Mouse (Mus musculus): Measurements from ENCODE around the gene Fis1. TPM values are rescaled to one million over a fixed set of nuclear protein-coding genes. Genes with fewer than 3 reads are reported as not detected.

The Fis1 gene
- total and polyA plus RNA-seq, 3 experiments, result 142 to 207 (median 152) TPM

DNA sequence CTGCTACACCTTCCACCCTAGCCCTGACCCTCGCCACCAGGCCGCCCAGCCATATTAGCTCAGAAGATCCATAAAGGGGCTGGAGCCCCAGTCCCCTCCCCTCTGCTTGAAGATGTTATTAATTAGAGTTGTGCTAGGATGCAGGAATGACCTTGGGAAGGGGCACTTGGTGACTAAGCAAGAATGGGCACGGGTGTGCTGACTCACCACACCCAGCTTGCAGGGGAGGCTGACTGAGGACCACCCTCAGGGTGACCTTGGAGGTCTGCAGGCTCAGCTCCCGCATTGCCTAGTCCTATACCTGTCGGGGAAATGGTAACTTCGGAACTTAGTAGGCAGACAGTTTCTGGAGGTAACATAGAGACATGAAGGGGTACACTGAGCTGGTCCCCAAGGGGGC is 19.1 kb upstream of the Fis1 start:
- Histone ChIP-seq H3K4me2 (ENCODE audit: insufficient read depth, low read depth, poor library complexity, severe bottlenecking) (no peak overlapping the region), H3K9me3 (replicated peaks; ENCODE audit: low read length) (no peaks in the 10 kb centered on the region), H3K27me3 (replicated peaks) (no peaks in the 10 kb centered on the region), H3K9ac (ENCODE audit: insufficient read depth, low read depth) (no peak overlapping the region), H3K36me3 (replicated peaks in 1 of 2; ENCODE audit: control insufficient read depth in 1 of 2, insufficient read depth in 1 of 2, low read length in 1 of 2) (peaks cover 0 to 2% of the 10 kb centered on the region in 2 experiments), H3K27ac (ENCODE audit: insufficient read depth, low read depth) (no peak overlapping the region), H3K4me3 (replicated peaks in 1 of 3; ENCODE audit: low read depth in 2 of 3, low read length in 2 of 3, poor library complexity in 1 of 3) (no peak overlapping the region), H3K4me1 (ENCODE audit: control insufficient read depth in 1 of 2, insufficient read depth in 2 of 2) (peaks cover 5 to 22% of the 10 kb centered on the region in 2 experiments), H3K79me2 (replicated peaks; ENCODE audit: control insufficient read depth, extremely low read depth, insufficient read depth, poor library complexity, severe bottlenecking) (no peaks in the 10 kb centered on the region)
- TF ChIP-seq MAZ (IDR thresholded peaks at IDR 0.05; ENCODE audit: low read depth, low read length) (no peak), CHD2 (IDR thresholded peaks at IDR 0.05; ENCODE audit: low read length) (no peak), JUND (conservative IDR thresholded peaks at IDR 0.05; ENCODE audit: low read depth, low read length) (no peak), MEF2A (IDR thresholded peaks at IDR 0.05; ENCODE audit: borderline replicate concordance, low read depth, low read length) (no peak), E2F4 (IDR thresholded peaks at IDR 0.05; ENCODE audit: insufficient replicate concordance, low read depth, low read length) (no peak), RCOR1 (conservative IDR thresholded peaks at IDR 0.05; ENCODE audit: low read depth, low read length) (no peak), NRF1 (IDR thresholded peaks at IDR 0.05; ENCODE audit: low read depth, low read length) (no peak), ZC3H11A (IDR thresholded peaks at IDR 0.05; ENCODE audit: low read depth, low read length) (no peak), TCF12 (IDR thresholded peaks at IDR 0.05; ENCODE audit: low read depth, low read length) (no peak)
- in situ Hi-C loops (cut with MboI; ENCODE audit: low pct_ligation_motif_present, low pct_unique_long_range_greater_than_20kb, low sequenced_read_pairs), result no loop called here
- dilution Hi-C loops (cut with MboI; ENCODE audit: extremely low pct_ligation_motif_present, extremely low pct_unique_long_range_greater_than_20kb, low sequenced_read_pairs), result no loop called here
- no peak for DNase-seq (ENCODE audit: extremely low read depth)

DNA sequence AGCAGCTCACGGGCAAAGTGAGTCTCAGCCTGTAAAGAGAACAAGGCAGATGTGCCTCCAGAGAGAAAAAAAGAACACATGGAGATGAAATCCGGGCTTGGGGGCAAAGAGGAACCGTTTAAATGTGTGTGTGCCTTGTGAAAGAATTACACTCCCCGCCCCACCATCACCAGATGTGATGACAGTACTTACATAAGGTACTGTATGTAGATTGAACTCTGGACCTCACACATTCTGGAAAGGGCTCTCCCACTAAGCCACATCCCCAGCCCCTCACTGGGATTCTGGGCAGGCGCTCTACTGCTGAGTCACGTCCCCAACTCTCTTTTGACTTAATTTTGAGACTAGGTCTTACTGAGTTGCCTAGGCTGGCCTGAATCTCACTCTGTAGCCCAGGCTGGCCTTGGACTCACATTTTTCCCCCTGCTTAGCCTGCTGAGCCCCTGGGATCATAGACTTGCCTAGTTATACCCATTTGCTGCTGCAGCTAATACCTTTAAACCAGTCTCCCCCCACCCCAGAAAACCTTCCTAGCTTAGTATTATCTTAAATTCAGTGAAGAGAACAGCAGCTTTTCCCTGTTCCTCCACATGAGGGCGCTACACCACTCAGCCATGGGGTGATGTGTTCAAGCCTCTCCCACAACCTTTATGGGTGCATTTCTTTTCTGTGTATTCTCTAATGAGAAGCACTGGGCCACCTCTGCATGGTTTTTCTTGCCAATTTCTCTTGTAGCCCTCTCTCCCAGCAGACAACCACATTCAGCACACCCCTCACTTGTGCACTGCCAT is 17.0 kb upstream of the Fis1 start:
- peaks cover 3 to 9% of the 10 kb centered on the region in 2 experiments for H3K4me1 ChIP-seq (ENCODE audit: control insufficient read depth in 1 of 2, insufficient read depth in 2 of 2)
- no peak overlapping the region for H3K27ac ChIP-seq (ENCODE audit: insufficient read depth, low read depth)
- TF ChIP-seq SMC3 (IDR thresholded peaks at IDR 0.05; ENCODE audit: low read depth, low read length) (peak; percentile 36), RAD21 (IDR thresholded peaks at IDR 0.05; ENCODE audit: low read depth, low read length) (peak; percentile 37), E2F4 (IDR thresholded peaks at IDR 0.05; ENCODE audit: insufficient replicate concordance, low read depth, low read length) (no peak), CTCF (conservative IDR thresholded peaks at IDR 0.05 in 1 of 2, IDR thresholded peaks at IDR 0.05 in 1 of 2; ENCODE audit: low read depth in 2 of 2, low read length in 2 of 2) (peak; percentile 64 to 66; a peak in 3 of 4 replicates), TCF12 (IDR thresholded peaks at IDR 0.05; ENCODE audit: low read depth, low read length) (no peak), POLR2A (IDR thresholded peaks at IDR 0.05; ENCODE audit: low read depth, low read length) (no peak), MYC (IDR thresholded peaks at IDR 0.05; ENCODE audit: low read depth, low read length) (no peak)
- H3K4me2 ChIP-seq (ENCODE audit: insufficient read depth, low read depth, poor library complexity, severe bottlenecking), result no peak overlapping the region
- H3K4me3 ChIP-seq (replicated peaks in 1 of 3; ENCODE audit: low read depth in 2 of 3, low read length in 2 of 3, poor library complexity in 1 of 3), result no peak overlapping the region
- H3K79me2 ChIP-seq (replicated peaks; ENCODE audit: control insufficient read depth, extremely low read depth, insufficient read depth, poor library complexity, severe bottlenecking), result no peaks in the 10 kb centered on the region
- in situ Hi-C loops (cut with MboI; ENCODE audit: low pct_ligation_motif_present, low pct_unique_long_range_greater_than_20kb, low sequenced_read_pairs) (no loop called here), dilution Hi-C loops (cut with MboI; ENCODE audit: extremely low pct_ligation_motif_present, extremely low pct_unique_long_range_greater_than_20kb, low sequenced_read_pairs) (no loop called here)
- DNase-seq (ENCODE audit: extremely low read depth), result peak; percentile 30
- peaks cover 0 to 2% of the 10 kb centered on the region in 2 experiments for H3K36me3 ChIP-seq (replicated peaks in 1 of 2; ENCODE audit: control insufficient read depth in 1 of 2, insufficient read depth in 1 of 2, low read length in 1 of 2)
- no peaks in the 10 kb centered on the region for H3K27me3 ChIP-seq (replicated peaks)
- peaks cover 4% of the 10 kb centered on the region for H3K9me3 ChIP-seq (replicated peaks; ENCODE audit: low read length)
- H3K9ac ChIP-seq (ENCODE audit: insufficient read depth, low read depth), result no peak overlapping the region
